Mouse (Mus musculus) MEL (cell line): ENCODE data around the gene Gm9803.

Experiments used
- CTCF ChIP-seq, 3 experiments: IDR thresholded peaks in 2 of 3; conservative IDR thresholded peaks in 1 of 3; 2 replicates each; pipeline ENCODE4 v1.5.1; 2011 to 2012; ENCODE audit warnings: low read length in 3 of 3, low read depth in 2 of 3, mild to moderate bottlenecking in 2 of 3, improper control_type of control experiment in 1 of 3, inconsistent platforms in 1 of 3, mixed read lengths in 1 of 3, moderate library complexity in 1 of 3; ENCODE audit not compliant: control insufficient read depth in 1 of 3, insufficient read depth in 1 of 3, poor library complexity in 1 of 3, severe bottlenecking in 1 of 3
- ELF1 ChIP-seq: IDR thresholded peaks from 2 replicates; pipeline ENCODE4 v1.6.1; 2014; ENCODE audit warnings: low read depth, mild to moderate bottlenecking, inconsistent platforms, low read length, improper control_type of control experiment, moderate library complexity
- USF1 ChIP-seq: IDR thresholded peaks from 2 replicates; pipeline ENCODE4 v1.6.1; 2014; ENCODE audit warnings: low read depth, mild to moderate bottlenecking, inconsistent platforms, low read length, improper control_type of control experiment, moderate library complexity

DNA sequence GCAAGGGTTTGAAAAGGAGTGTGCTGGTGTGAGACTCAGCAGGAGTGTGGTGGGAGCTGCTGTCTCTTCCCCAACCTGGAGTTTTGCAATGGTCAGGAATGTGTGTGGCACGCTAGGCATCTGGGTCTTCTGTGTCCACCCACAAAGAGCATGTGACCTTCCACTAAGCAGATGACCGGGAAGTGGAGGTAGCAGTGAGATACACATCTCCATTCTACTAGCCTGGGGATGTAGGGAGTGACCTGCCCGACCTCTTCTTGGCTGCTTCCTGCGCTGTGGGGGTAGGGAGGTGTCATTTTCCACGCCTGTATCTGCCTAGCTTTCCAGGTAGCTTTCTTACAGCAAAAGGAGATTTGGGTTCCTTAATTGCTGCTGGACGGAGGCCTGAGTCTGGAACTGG lies 34.3 kb upstream of the Gm9803 start:
- no peak for TF ChIP-seq USF1
- no peak for TF ChIP-seq ELF1
- no peak for TF ChIP-seq CTCF (IDR thresholded peaks at IDR 0.05 in 2 of 3, conservative IDR thresholded peaks at IDR 0.05 in 1 of 3; ENCODE audit: control insufficient read depth in 1 of 3, insufficient read depth in 1 of 3, low read depth in 2 of 3, low read length in 3 of 3, poor library complexity in 1 of 3, severe bottlenecking in 1 of 3)
